Mouse (Mus musculus) spleen, adult 2 months (tissue): ENCODE results near the gene Calhm3.

ENCODE experiments used
- CTCF ChIP-seq: fragments of 200-500 bp; IDR thresholded peaks from 2 replicates; pipeline ENCODE4 v1.5.1; 2011; ENCODE audit warnings: mild to moderate bottlenecking, inconsistent platforms; ENCODE audit not compliant: insufficient read depth, insufficient read length, insufficient replicate concordance; ENCODE audit errors: extremely low read depth
- POLR2A ChIP-seq: fragments of 200-500 bp; IDR thresholded peaks from 2 replicates; pipeline ENCODE4 v1.6.1; 2011; ENCODE audit warnings: low read depth, low read length, inconsistent platforms

DNA sequence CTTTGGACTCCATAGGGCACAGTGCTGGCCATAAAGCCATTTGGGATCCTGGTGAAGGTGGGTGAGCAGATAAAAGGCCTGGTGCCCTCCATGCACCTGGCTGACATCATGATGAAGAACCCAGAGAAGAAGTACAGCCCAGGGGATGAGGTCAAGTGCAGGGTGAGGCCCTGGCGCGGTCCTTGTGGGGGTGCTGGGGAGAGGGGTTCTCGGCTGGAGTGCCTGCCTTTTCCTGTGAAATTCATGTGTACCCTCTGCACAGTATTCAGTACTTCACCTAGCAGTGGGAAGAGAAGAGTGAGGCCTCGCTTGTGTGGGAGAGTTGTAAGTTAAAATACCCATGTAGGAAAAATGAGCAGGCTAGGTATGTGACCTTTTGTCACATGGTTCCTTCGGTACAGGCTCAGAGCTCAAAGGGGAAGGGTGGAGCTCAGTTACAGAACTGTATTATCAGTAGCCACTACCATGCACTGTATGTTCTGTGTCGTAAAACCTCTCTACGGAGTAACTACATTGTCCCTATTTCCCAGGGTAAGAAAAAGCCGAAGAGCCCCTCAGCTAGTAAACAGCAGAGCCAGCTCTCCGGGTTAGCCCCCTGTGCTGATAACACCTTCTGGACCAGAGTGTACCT, 52.8 kb downstream of the Calhm3 start:
- TF ChIP-seq CTCF (no peak), POLR2A (no peak)
